Mouse (Mus musculus) adrenal gland, adult (tissue): ENCODE results near the gene Polr2j.
A peak's percentile ranks its signal among the peaks of the same experiment; 100 is the strongest.
"Not testable (repeated sequence)": the region's sequence is repeated elsewhere in the genome, so short reads cannot be mapped to it uniquely, and the experiment has no call there.

Experiments
- DNase-seq, 2 experiments: peaks; one replicate each; pipeline ENCODE4 v3.0.0; 2022 to 2023; ENCODE audit warnings: low spot score in 1 of 2; ENCODE audit not compliant: inconsistent age in 2 of 2

Polr2j gene

DNA sequence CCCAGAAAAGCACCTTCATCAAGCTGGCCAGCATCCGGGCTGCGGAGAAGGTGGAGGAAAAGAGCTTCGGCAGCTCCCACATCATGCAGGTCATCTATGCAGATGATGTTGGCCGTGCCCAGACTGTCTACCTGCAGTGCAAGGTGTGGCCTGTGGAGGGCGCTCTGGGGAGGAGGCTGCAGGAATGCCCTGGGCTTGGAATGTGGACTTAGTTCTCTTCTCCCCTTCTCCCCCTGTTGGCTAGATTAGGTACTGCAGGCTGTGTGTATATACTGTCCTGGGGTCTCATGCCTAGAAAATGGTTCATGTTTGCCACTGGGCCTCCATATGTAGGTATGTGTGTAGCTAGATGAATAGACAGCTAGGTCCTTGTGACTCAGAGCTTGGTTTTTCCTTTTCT lies 11.9 kb upstream of the Polr2j start:
- DNase-seq: no peak

DNA sequence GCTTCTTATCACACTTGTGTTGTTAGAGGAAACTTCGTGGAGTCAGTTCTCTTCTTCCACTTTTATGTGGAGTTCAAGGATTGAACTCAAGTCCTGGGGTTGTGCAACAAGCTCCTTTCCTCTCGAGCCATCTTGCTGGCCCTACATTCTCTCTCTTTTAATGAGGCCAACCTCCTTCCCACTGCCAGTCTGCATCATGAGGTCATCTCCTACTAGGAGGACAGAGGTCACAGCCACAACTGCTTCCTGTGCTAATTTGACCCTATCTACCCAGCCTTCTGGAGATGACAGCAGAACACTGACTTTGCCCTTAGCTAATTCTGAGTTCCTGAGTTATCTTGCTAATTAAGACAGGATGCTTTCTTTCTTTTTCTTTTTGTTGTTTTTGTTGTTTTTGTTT lies 7.9 kb upstream of the Polr2j start:
- DNase-seq: no peak

DNA sequence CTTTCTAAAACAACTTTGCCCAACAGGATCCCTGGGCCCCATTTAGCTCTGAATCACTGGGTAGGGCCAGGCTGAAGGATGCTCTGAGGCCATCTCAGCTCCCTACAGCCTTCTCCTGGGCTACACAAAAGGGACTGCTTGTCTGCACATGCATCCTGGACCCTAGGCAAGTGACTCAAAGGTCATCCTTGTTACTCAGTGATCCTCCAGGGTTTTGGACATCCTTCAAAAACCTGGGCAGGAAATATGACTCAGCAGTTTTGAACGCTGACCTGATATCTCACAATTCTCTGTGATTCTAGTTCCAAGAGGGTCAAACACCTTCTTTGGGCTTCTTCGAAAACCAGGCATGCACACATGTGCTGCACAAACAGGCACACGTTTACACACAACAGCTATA lies 7.4 kb upstream of the Polr2j start:
- peak; percentile 58 to 73 for DNase-seq

DNA sequence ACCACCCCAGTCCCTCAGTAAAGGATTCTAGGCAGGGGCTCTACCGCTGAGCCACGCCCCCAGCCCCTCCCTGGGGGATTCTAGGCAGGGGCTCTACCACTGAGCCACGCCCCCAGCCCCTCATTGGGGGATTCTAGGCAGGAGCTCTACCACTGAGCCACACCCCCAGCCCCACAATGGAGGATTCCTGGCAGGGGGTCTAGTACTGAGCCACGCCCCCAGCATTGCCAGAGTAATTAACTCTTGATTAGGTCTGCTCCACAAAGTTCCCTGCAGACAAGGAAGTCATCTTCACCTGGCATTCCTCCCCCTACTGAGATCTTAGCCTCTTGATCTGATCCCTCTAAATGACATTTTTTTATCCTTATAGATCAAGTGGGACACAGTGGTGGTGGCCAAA lies 2.9 kb upstream of the Polr2j start:
- not testable (repeated sequence) for DNase-seq

DNA sequence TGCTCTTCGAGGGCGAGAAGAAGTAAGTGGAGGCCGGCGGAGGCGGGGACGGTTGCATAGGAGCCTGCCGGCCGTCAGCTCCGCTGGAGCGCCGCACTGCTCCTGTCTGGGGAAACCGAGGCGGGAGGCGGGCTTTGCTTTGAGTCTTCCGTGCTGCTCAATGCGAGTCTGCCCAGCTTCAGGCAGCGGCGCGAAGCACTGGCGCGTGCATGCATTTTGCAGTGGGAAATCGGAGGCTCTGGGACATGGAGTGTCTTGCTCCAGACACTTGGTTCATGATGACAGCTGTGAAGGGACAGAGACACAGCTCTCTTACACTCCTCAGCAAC lies 317 bp downstream of the Polr2j start:
- no peak for DNase-seq

DNA sequence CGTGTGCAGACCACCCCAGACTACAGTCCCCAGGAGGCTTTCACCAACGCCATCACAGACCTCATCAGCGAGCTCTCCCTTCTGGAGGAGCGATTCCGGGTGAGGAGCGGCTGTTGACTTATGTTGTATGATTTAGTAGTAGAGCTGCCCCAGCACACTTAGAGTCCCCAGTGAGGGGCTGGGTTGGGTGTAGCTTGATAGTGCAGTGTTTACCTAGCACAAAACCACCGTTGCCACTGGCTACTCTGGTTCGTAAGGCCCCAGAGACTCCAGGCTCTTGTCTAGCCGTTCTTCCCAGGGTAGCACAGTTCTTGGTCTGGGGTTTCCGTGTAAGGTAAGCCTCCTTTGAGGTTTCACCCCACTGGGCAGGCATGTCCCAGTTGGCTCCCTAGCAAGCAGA lies 5.7 kb downstream of the Polr2j start:
- no peak for DNase-seq

DNA sequence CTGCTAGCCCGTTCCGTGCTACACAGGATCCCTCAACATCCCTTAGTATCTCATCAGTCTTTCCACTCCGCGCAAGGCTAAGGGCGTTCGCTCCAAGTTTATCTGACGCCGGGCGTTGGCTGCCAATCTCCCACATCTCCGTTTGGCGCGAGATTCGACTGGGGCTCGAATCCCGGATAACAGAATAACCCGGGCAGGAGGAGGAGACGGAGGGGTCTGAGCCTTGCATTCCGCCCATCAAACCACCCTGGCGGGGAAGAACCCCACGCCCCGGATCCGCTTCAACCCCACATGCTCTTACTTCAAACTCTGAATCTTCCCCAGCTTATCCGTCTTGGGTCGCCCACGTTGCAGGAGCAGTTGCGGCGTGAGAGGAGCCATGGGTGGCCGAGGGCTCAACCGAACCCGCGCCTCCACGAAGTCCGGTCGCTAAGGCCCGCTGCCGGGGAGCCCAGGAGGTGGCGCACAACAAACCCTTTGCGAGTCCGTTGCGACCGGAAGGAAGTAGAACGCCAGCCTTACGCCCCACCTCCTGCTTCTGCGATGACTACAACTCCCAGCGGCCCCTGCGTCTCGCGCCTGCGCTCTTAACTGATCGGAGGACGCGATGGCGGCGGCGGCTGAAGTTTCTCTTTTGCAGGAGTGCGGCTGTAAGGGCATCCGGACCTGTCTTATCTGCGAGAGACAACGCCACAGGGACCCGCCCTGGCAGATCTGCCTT lies 19.3 kb downstream of the Polr2j start, which contains the start of the genes Lrwd1 and Alkbh4:
TSS of gene Lrwd1 (minus strand) at position 504 of the 721 bp plus-strand sequence.
TSS of gene Alkbh4 (plus strand) at position 576 of the 721 bp plus-strand sequence.
- peak; percentile 96 to 98 for DNase-seq

DNA sequence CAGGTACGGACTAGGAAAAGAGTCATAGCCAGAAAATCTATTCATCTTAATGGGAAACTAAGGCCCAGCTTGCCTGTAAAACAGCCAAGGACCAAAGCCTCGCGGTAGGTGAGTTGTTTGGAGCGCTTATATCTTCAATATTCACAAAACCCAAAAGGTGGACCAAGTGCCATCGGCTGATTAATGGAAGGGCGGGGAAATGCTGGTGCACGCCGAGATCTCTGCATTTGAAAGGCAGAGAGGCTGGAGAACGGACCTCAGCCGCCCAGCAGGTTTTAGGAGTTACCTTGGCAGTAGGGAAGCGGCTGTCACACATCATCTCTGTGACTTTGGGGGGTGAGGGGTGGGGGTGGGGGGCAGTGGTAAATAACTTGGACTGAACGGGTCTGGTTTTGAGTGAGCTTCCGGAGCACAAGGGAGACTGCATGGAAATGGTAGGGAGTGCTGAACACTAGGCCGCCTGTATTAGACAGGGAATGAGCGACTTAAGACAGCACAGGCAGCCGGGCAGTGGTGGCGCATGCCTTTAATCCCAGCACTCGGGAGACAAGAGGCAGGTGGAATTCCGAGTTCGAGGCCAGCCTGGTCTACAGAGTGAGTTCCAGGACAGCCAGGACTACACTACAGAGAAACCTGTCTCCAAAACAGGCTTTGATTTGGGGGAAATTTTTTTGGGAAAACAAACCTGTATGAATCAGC lies 20.0 kb downstream of the Polr2j start:
- peak in 1 of 2 experiments; percentile 58 for DNase-seq

DNA sequence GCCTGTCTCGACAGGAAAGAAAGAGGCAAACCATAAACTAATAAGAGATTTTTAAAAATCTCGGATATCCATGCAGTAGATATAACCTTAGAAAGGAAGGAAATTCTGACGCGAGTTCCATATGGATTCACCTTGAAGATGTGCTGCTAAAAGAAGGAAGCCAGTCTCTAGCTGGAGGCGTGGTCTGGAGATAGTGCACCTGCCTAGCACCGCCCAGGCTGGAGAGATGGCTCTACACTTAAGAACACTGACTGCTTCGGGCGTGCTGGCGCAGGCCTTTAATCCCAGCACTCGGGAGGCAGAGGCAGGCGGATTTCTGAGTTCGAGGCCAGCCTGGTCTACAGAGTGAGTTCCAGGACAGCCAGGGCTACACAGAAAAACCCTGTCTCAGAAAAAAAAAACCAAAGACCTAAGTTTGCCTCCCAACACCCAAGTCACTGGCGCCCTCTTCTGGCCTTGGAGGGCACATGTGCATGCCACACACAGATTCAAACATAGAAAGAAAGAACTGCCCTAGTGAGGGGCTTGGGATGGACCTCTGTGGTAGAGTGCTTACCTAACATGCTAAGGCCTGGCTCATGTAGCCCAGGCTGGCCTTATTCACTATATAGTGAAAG lies 21.3 kb downstream of the Polr2j start:
- DNase-seq: peak in 1 of 2 experiments; percentile 73

DNA sequence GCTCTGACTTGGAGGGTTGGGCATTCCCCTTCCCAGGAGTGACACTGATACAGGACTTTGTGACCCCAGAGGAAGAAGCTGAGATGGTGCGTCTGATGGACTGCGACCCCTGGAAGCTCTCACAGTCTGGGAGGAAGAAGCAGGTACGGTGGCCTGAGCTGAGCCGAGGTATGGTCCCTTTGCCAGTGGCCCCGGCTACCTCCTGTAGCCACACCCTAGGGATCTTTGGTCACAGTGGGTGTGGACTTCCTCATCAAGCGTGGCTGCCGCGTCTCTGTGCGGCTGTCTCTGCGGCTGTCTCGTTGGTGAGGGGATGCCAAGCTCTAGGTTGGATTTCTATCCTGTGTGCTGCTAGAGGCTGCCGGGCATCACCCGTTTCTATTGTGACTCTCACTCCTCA lies 23.0 kb downstream of the Polr2j start:
- no peak for DNase-seq

DNA sequence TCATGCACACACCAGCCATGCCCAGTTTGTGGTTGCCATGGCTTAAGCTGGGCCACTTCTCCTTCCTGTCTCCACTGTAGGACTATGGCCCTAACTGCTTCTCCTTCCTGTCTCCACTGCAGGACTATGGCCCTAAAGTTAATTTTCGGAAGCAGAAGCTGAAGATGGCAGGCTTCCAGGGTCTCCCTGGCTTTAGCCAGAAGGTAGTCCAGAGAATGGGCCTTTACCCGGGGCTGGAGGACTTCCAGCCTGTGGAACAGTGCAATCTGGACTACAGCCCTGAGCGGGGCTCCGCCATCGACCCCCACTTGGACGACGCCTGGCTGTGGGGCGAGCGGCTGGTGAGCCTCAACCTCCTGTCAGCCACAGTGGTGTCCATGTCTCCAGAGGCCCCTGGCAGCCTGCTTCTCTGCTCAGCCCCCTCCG lies 23.6 kb downstream of the Polr2j start:
- no peak for DNase-seq

DNA sequence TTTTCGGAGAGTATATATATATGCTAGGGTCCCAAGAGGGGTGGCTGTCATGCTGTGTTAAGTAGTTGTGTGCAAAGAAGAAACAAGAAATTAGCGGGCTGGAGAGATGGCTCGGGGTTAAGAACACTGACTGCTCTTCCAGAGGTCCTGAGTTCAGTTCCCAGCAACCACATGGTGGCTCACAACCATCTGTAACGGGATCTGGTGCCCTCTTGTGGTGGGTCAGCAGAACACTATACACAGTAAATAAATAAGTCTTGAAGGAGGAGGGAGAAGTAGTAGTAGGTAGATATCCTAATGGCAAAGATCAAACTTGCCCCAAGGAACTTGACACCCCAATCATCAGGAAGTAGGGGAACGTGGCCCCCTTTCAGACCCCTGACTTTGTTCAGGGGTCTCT lies 26.3 kb downstream of the Polr2j start:
- no peak for DNase-seq

DNA sequence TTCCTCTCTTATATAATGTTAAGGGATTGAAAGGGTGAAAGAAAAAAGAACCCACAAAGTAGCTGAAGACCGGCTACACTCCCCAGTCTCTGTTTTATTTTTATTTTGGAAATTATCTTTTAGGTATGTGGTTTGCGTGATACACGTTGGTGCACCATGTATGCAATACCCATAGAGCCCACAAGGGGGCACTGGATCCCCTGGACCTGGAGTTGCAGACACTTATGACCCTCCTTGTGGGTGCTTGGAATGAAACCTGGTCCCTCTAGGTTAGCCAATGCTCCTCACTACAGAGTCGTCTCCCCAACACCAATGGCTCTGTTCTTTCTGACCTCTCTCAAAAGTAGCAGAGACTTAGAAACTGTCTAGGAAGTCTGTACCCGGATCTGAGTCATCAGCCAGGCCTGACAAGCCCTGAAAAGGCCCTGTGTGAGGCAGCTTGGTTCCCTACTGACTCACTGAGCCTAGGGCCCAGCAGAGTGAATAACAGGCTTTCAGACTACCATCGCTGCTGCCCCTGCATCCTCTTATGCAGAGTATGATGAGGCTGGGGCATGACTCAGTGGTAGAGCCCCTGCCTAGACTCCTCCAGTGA lies 26.8 kb downstream of the Polr2j start:
- no peak for DNase-seq

DNA sequence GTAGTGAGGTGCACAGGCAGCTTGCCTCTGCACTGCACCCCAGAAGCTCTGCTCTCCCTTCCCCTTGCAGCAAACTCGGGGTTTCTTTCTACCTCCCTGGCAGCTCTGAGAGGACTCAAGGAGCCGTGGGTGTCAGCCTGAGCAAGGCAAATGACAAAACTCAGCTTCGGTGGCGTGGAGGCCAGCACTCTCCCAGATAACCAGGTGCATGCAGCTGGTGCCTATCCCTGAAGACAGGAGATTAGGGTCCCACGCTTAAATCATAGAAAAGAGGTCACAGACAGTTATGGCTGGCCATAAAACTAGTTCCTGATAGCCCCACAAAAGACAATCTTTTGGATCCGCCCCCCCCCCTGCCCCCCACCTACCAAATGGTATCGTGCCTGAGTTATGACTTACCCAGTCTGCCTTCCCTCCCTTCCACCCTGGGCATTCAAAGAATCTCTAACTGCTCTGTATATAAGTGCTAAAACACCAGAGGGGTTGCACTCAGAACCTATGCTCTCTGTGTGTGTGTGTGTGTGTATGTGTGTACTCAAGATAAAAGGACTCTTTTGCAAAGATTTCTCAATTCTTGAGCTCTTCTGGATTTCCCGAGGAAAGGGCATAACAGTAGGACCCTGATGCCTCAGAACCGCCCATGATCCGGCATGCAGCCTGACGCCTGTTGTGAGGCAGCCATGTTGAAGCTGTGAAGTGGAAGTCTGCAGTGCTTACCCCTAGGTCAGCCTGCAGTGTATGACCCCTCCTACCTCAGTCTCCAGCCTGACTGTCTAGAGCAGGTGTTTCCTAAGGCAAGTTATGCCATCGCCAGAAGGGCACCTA lies 28.4 kb downstream of the Polr2j start:
- no peak for DNase-seq

DNA sequence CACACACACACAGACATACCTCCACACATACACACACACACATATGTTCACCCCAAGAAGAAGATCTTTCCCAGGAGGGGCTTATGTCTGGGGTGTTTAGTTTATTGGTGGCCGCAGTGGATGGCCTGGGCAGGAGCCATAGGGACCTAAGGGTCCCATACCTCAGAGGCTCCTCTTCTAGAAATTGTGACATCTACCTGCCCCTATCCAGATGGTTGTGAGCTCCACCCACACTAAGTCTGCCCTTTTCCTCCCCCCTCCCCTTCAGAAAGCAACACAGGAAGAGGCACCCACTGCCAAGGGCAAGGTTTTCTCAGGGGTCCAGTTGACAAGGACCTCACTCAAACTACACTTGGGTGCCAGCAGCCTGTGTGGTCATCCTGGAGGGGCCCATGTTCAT lies 30.5 kb downstream of the Polr2j start:
- DNase-seq: peak in 1 of 2 experiments; percentile 21

DNA sequence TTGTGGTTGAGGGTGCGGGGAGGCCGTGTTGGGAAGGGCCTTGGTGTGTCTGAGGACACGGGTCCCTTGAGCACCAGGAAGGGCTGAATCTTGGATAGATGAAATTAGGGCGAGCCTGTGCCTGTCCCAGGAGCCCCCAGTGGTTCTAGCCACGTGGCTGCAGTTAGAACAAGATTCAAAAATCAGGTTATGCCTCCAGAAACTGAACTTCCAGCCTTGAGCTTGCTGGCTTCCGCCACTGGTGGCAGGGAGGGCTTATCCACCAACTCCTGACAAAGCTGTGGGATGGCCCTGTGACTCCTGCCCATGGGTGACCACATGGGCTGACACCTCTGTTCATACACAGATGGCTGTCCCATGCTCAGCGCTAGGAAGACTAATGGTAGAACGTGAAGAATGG lies 31.3 kb downstream of the Polr2j start:
- DNase-seq: no peak

DNA sequence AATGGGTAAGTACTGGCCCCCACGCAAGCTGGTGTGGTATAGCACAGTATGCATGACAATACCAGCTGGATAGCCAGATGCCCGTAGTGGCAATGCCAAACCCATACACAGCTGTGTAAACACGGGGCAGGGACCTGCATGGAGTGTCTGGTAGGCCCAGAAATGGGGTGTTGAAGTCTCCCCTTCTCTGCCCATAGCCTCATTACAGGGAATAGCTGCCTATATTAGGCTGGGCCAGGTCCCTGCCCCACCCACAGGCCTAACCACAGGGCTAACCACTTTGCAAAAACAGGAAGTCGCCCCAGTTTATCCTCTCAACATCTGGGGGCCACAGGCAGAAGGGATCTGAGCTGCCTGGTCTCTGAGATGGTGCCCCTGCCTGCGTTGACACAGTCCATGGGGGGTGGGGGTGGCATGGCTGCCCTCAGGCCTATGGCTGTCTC lies 32.7 kb downstream of the Polr2j start:
- DNase-seq: peak in 1 of 2 experiments; percentile 22

DNA sequence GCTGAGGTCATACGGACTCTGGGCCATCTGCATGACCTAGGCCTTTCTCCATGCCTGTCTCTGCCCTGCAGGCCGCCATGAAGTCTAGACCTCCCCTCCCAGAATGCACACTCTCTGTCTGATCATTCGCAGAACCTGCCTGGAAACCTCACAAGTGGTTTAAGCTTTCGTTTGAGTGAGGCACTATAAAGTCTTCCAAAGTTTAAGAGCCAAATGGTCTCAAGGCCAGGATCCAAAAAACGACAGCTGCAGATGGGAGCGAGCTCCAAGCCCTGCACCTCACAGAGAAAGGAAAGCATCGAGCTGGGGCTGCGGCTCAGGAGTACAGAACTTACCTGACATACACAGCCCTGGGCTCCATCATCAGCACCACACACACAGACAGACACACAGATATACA lies 35.9 kb downstream of the Polr2j start:
- peak in 1 of 2 experiments; percentile 15 for DNase-seq

DNA sequence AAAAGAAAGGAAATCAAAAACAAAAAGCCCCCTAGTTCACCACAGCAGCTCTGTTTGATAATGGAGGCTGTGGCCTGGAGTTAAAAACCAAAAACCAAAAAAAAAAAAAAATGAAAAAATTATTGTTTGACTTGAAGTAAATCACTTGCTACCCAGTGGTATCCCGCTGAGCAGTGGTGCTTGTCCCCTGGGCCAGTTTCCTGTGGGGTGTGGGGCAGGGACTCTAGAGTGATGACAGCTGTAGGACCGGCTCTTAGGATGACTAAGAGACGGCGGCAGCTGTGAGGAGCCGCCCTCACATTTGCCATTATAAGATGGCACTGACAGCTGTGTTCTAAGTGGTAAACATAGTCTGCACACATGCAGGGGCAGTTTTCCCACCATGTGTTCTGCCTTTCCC lies 39.0 kb downstream of the Polr2j start:
- DNase-seq: no peak

DNA sequence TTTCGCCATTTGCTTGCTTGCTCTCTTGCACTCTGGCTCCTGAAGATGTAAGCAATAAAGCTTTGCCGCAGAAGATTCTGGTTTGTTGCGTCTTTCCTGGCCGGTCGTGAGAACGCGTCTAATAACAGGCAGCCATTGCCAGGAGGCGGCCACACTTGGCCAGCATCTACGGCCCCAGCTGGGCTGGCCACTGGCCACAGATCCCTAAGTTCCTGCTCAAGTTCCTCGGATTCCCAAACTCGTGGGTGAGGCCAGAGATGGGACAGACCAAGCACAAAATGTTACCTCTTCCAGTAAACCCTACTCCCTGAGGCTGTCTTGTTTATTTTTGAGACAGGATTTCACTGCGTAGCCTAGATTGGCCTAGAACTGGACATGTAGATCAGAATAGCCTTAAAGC lies 43.7 kb downstream of the Polr2j start:
- DNase-seq: not testable (repeated sequence)
